Mouse (Mus musculus): ENCODE data around the gene Slc16a4.

Slc16a4 gene

GRCm38 (mm10) chr3:107290764-107291381 lies at the start of gene Slc16a4:
TSS of gene Slc16a4 (plus strand) at chr3:107291230.
- peak; percentile 40 to 42 for DNase-seq

GRCm38 (mm10) chr3:107241389-107242094 lies 49.5 kb upstream of the Slc16a4 start:
- DNase-seq = no peak

GRCm38 (mm10) chr3:107246876-107247275 lies 44.2 kb upstream of the Slc16a4 start:
- no peak for DNase-seq

GRCm38 (mm10) chr3:107249042-107249441 lies 42.0 kb upstream of the Slc16a4 start:
- no peak for DNase-seq

- DNase-seq = no peak
Observed at GRCm38 (mm10) chr3:107250320-107250719, 40.7 kb upstream of the Slc16a4 start.

- peak in 1 of 2 experiments; percentile 28 for DNase-seq
Observed at GRCm38 (mm10) chr3:107252035-107252434, 39.0 kb upstream of the Slc16a4 start.

- DNase-seq = no peak
Observed at GRCm38 (mm10) chr3:107253925-107254324, 37.1 kb upstream of the Slc16a4 start.

GRCm38 (mm10) chr3:107255992-107256391 lies 35.0 kb upstream of the Slc16a4 start:
- DNase-seq = no peak

GRCm38 (mm10) chr3:107256724-107257123 lies 34.3 kb upstream of the Slc16a4 start:
- no peak for DNase-seq

- DNase-seq = no peak
Observed at GRCm38 (mm10) chr3:107257924-107258323, 33.1 kb upstream of the Slc16a4 start.

GRCm38 (mm10) chr3:107260956-107261850 lies 29.8 kb upstream of the Slc16a4 start:
- no peak for DNase-seq

GRCm38 (mm10) chr3:107261851-107262165 lies 29.2 kb upstream of the Slc16a4 start:
- peak in 1 of 2 experiments; percentile 42 for DNase-seq

- no peak for DNase-seq
Observed at GRCm38 (mm10) chr3:107266814-107267345, 24.1 kb upstream of the Slc16a4 start.

GRCm38 (mm10) chr3:107272433-107272832 lies 18.6 kb upstream of the Slc16a4 start:
- no peak for DNase-seq

- peak; percentile 50 to 66 for DNase-seq
Observed at GRCm38 (mm10) chr3:107273820-107274219, 17.2 kb upstream of the Slc16a4 start.

- no peak for DNase-seq
Observed at GRCm38 (mm10) chr3:107275351-107275750, 15.7 kb upstream of the Slc16a4 start.

GRCm38 (mm10) chr3:107275996-107276395 lies 15.0 kb upstream of the Slc16a4 start:
- no peak for DNase-seq

- no peak for DNase-seq
Observed at GRCm38 (mm10) chr3:107276626-107277025, 14.4 kb upstream of the Slc16a4 start.

- peak; percentile 92 to 93 for DNase-seq
Observed at GRCm38 (mm10) chr3:107278479-107279269, 12.4 kb upstream of the Slc16a4 start, which contains the start of gene Lamtor5. TSS of gene Lamtor5 (plus strand) at chr3:107278858.

GRCm38 (mm10) chr3:107286123-107286522 lies 4.9 kb upstream of the Slc16a4 start:
- DNase-seq = no peak

- no peak for DNase-seq
Observed at GRCm38 (mm10) chr3:107287346-107287745, 3.7 kb upstream of the Slc16a4 start.

GRCm38 (mm10) chr3:107295672-107296360 lies 4.8 kb downstream of the Slc16a4 start:
- DNase-seq = no peak

All from lung, postnatal 4 days (tissue).